Mouse (Mus musculus) small intestine, adult 2 months (tissue): ENCODE measurements around the gene Pld5.

Experiments used
- CTCF ChIP-seq: fragments of 200-500 bp; IDR thresholded peaks from 2 replicates; pipeline ENCODE4 v1.5.1; 2012; ENCODE audit warnings: low read depth, mild to moderate bottlenecking, control low read depth, inconsistent platforms, low read length, moderate library complexity, mixed read lengths; ENCODE audit not compliant: insufficient replicate concordance, insufficient read length; ENCODE audit errors: extremely low read depth
- POLR2A ChIP-seq: fragments of 200-500 bp; IDR thresholded peaks from 2 replicates; pipeline ENCODE4 v1.6.1; 2012; ENCODE audit warnings: low read depth, mild to moderate bottlenecking, control low read depth, inconsistent platforms, low read length, moderate library complexity

DNA sequence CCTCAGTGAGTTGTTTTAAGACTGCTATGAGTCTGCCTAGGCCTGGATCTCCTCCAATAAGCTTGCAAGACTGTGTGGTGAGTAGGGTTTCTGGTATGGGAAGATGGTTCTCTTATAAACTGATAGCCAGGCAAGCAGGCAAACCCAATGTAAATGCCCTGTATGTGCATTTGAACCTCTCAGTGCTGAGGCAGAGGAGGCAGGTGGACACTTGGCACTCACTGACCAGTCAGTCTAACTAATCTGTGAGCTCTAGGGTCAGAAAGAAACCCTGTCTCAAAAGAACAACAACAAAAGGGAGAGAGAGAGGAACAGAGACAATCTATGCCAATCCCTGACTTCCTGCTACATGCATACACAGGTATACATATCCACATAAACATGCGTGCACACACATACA, 64.3 kb downstream of the Pld5 start:
- TF ChIP-seq POLR2A (no peak), CTCF (no peak)
